Mouse (Mus musculus) olfactory bulb, adult 2 months (tissue): ENCODE data around the gene Stk11. TPM values are rescaled to one million over a fixed set of nuclear protein-coding genes. Genes with fewer than 3 reads are reported as not detected.

Experiments
- H3K27ac ChIP-seq: fragments of 200-500 bp; 2 replicates; pipeline ENCODE4 v1.5.1; 2012; ENCODE audit warnings: low read depth, low read length; ENCODE audit not compliant: insufficient read depth
- H3K4me1 ChIP-seq: fragments of 200-500 bp; 2 replicates; pipeline ENCODE4 v1.6.1; 2012; ENCODE audit warnings: low read length; ENCODE audit not compliant: control insufficient read depth, insufficient read depth
- H3K4me3 ChIP-seq: fragments of 200-500 bp; 2 replicates; pipeline ENCODE4 v1.5.1; 2012; ENCODE audit warnings: mild to moderate bottlenecking, low read depth, low read length, moderate library complexity; ENCODE audit not compliant: insufficient read depth
- CTCF ChIP-seq: fragments of 200-500 bp; IDR thresholded peaks from 2 replicates; pipeline ENCODE4 v1.5.1; 2012; ENCODE audit warnings: low read depth, mild to moderate bottlenecking, low read length, moderate library complexity; ENCODE audit not compliant: insufficient read depth
- POLR2A ChIP-seq: fragments of 200-500 bp; IDR thresholded peaks from 2 replicates; pipeline ENCODE4 v1.6.1; 2012; ENCODE audit warnings: mild to moderate bottlenecking, low read depth, low read length, moderate library complexity; ENCODE audit not compliant: insufficient read depth
- WGBS: fragments of 180-500 bp; shearing (Covaris S2); methylation state at CpG from one replicate; pipeline ENCODE4 v1.1.7; 2018; 5-methylcytosine and 5-hydroxymethylcytosine counted together
- polyA plus RNA-seq: library from polyadenylated mRNA; stranded (reverse); fragments of >200 nt; gene quantifications from 2 replicates; pipeline ENCODE4 v1.2.4, GENCODE M21; 2012; ENCODE audit warnings: low replicate concordance; ENCODE audit not compliant: missing spikeins, insufficient read depth, insufficient read length

Gene Stk11
- polyA plus RNA-seq, 1 experiment: not detected

- H3K27ac ChIP-seq: peak overlapping the region; percentile 57
- no peak overlapping the region for H3K4me3 ChIP-seq
- no peak for TF ChIP-seq POLR2A
- no peak for TF ChIP-seq CTCF
- peaks cover 83% of the 10 kb centered on the region for H3K4me1 ChIP-seq
- WGBS: 29% methylated on average over 7 of the region's 7 CpGs
These were observed 46.1 kb downstream of the Stk11 start for GRCm38 (mm10) chr10:80161522-80162242.

- H3K4me3 ChIP-seq: no peak overlapping the region
- 73% methylated on average over 3 of the region's 3 CpGs for WGBS
- peaks cover 77% of the 10 kb centered on the region for H3K4me1 ChIP-seq
- peak overlapping the region; percentile 57; the same call in 1 of the 2 replicates for H3K27ac ChIP-seq
- TF ChIP-seq CTCF (no peak), POLR2A (no peak)
These were observed 46.6 kb downstream of the Stk11 start for GRCm38 (mm10) chr10:80162243-80162608.

DNA sequence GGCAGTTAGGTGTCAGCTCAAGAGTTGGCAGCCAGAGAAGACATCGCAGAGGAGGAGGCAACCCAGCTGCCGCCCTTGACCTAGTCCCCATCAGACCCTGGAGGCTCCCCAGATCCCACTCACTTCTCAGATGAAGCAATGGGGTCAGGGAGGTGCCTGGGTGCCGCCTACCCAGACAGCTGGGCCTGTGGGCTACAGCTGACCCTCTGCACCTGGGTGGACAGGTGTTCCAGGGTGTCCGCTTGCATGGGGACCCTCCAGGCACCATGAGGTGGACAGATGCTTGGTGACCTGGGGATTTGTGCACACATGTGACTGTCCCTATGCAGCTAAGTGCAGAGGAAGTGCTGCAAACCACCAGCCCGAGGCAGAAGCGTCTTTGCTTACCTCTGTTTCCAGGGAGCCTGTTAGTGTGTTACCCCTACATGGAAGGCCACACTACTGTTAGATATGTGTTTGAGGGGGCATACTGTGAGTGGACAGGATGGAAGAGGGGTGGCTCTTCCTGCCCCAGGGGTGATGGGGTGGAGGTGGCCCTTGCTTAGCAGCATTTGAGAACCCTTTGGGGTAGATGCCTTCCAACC lies 47.2 kb downstream of the Stk11 start:
- peaks cover 74% of the 10 kb centered on the region for H3K4me1 ChIP-seq
- 82% methylated on average over 6 of the region's 6 CpGs for WGBS
- H3K4me3 ChIP-seq: no peak overlapping the region
- TF ChIP-seq CTCF (no peak), POLR2A (no peak)
- H3K27ac ChIP-seq: peak overlapping the region; percentile 57; the same call in 1 of the 2 replicates

DNA sequence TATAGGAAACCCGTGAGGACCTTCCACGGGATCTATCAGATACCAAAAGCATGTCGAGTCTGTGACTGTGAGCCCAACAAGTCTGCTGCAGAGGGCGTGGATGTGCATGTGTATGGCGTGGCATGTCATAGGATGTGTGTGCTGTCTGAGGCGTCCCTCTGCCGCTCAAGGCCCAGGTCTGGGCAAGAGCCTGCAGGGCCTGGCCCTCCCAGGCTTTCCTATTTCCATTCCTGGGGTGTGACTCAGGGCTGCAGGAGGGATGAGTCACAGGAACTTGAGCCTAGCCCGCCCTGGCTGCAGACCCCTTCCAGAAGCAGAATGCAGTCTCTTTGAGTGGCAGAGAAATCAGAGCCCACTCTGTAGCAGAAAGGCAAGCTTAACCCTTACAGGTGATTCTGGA lies 48.1 kb downstream of the Stk11 start:
- H3K4me3 ChIP-seq: no peak overlapping the region
- H3K27ac ChIP-seq: peak overlapping the region; percentile 63
- TF ChIP-seq POLR2A (no peak), CTCF (no peak)
- H3K4me1 ChIP-seq: peaks cover 66% of the 10 kb centered on the region
- 44% methylated on average over 8 of the region's 8 CpGs for WGBS

DNA sequence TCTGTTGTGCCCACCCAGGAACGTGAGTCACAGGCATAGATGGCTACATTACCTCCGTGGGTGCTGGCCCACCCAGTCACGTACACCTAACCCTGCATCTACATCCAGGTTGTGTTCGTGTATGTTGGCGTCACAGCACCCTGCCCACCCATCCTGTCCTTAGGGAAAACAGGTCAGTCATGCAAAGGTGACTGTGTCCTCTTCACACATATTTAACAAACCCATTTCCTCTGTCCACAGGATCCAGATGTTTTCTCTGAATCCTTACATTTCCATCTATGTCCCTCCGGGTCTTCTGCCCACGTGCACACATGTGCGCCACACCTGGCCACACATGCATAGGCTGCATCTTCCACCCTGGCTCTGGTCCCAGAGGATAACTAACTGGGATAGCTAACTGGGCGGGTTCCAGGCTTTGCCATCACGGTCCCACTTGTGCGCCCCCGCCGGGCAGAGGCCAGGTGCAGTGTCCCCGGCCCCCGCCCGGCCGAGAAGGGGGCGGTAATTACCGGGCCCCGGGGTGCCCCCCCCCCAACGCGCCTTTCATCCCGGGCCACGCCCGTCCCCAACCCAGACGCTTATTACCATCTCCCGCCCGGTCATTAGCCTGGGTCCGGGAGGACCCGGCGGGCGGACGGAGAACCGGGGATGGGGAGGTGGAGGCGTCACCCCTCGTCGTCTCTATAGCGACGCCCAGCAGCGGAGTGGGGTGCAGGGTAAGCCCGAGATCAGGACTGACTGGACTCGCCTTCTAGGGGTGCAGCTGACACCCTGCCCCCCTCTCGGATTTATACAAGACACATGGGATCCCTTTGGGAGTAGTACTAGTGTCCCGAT lies 48.8 kb downstream of the Stk11 start:
- H3K4me1 ChIP-seq: peaks cover 60% of the 10 kb centered on the region
- peak overlapping the region; percentile 48 for H3K4me3 ChIP-seq
- 5% methylated on average over 44 of the region's 44 CpGs for WGBS
- peak overlapping the region; percentile 83 for H3K27ac ChIP-seq
- TF ChIP-seq POLR2A (no peak), CTCF (no peak)

GRCm38 (mm10) chr10:80164998-80165344 lies 49.4 kb downstream of the Stk11 start:
- WGBS: 0% methylated on average over 17 of the region's 17 CpGs
- Histone ChIP-seq H3K4me3 (peak overlapping the region; percentile 48), H3K4me1 (peaks cover 61% of the 10 kb centered on the region), H3K27ac (peak overlapping the region; percentile 87)
- TF ChIP-seq CTCF (peak; percentile 94), POLR2A (no peak)

DNA sequence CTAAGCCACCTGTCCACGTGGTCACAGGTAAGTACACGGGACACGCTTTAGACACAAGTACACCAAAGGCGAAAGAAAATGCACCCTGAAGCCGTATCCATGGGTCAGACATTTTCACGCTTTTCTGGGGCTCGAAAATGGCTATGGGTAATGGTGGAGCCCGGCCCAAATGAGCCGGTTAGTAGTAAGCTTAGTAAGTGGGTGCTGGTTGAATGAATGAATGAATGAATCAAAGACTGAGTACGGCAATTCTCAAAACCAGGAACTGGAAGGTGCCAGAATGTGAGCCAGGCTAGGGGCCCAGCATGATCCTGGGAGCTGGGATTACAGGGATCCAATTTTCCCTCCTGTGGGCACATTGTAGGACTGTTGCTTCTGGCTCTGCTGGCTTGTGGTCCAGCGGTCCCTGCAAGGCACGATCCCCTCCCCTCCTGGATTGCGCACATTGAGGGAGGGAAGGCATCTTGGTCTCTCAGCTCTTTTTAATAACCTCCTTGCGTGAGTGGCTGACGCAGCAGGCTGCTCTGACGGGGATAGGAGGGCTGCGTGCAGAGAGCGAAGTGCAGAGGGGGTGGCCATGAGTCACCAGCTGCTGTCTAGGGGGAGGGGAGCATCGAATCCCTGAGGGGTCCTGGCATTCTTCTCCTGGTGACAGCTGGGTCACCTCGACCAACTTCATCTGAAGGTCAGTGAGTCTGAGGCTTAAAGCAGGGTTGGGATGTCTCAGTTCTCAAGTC lies 50.0 kb downstream of the Stk11 start, which contains the start of gene Cirbp:
TSS of gene Cirbp (plus strand) at position 594 of the 737 bp plus-strand sequence.
- Histone ChIP-seq H3K4me1 (peaks cover 61% of the 10 kb centered on the region), H3K4me3 (peak within 1 kb of the TSS; percentile 48), H3K27ac (peak within 1 kb of the TSS; percentile 87)
- 8% methylated on average over 20 of the region's 20 CpGs for WGBS
- TF ChIP-seq POLR2A (no peak), CTCF (no peak)

GRCm38 (mm10) chr10:80166136-80166535 lies 50.5 kb downstream of the Stk11 start:
- Histone ChIP-seq H3K4me1 (peaks cover 58% of the 10 kb centered on the region), H3K4me3 (0 out of 2 replicates have a peak overlapping the region, but pooled peaks have one; percentile 6), H3K27ac (peak overlapping the region; percentile 87)
- WGBS: 85% methylated on average over 4 of the region's 4 CpGs
